Mouse (Mus musculus) layer of hippocampus, postnatal 25 days (tissue): ENCODE measurements around the gene Shisa4. TPM values are rescaled to one million over a fixed set of nuclear protein-coding genes. Genes with fewer than 3 reads are reported as not detected.

Experiments
- DNase-seq, 2 experiments: peaks; one replicate each; pipeline ENCODE4 v3.0.0; 2022; ENCODE audit warnings: mixed read lengths in 2 of 2, low spot score in 1 of 2; ENCODE audit errors: extremely low spot score in 1 of 2
- total RNA-seq, 2 experiments: library from RNA; stranded (reverse); gene quantifications; 2 replicates each; pipeline ENCODE4 v1.2.3; 2021

Gene Shisa4
- total RNA-seq, 2 experiments from 2014 or later: 137 to 140 TPM

DNA sequence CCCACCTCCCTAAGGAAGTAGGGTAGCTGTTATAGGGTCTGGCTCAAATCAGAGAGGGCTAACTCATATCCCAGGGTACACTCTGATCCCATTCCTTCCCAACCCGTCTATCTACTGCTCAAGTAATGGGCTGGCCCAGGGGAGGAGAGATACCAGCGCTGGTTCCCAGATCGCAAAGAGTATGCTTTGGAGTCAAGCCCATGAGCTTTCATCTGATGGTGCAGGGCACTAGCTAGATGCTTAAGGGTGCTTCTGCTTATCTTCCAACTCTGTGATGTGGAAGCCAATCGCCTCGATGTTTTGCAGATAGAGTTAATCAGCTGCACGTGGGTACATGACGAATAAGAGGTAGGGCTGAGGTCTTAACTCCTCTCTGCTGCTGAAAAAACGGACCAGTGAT lies 7.4 kb downstream of the Shisa4 start:
- no peak for DNase-seq

DNA sequence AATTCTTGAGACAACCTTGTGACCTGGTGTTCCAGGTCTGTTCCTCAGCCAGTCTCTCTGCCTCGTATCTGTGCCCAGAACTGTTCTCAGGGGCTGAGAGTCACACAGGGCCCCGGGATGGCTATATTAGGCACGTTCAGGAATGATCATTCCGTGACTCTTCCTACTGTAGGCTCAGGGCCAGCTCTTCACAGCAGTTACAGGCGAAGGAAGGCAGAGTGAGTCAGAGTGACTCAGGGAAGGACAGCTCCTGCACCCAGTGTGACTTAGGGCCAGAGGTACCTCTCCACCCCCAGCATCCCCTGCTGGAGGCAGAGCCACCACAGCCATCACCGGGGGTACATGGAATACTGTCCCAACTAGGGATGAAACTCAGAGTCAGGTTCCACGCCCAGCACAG lies 8.0 kb downstream of the Shisa4 start:
- no peak for DNase-seq

GRCm38 (mm10) chr1:135366380-135366779 lies 8.7 kb downstream of the Shisa4 start:
- DNase-seq: no peak

GRCm38 (mm10) chr1:135363446-135363845 lies 11.6 kb downstream of the Shisa4 start:
- DNase-seq: no peak

DNA sequence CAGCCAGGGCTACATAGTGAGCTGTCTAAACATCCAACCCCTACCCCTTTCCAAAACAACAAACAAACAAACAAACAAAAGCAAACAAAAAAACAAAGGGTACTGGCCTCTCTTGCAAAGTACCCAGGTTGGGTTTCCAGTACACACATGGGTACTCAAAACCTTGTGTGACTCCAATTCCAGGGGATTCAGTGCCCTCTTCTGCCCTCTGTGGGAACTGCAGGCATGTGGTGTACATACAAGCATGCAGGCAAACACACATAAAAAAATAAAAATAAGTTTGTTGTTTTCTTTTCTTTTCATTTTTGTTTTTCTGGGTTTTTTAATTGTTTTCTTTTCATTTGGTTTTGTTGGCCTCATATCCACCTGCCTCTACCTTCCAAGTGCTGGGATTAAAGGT lies 12.9 kb downstream of the Shisa4 start:
- no peak for DNase-seq

DNA sequence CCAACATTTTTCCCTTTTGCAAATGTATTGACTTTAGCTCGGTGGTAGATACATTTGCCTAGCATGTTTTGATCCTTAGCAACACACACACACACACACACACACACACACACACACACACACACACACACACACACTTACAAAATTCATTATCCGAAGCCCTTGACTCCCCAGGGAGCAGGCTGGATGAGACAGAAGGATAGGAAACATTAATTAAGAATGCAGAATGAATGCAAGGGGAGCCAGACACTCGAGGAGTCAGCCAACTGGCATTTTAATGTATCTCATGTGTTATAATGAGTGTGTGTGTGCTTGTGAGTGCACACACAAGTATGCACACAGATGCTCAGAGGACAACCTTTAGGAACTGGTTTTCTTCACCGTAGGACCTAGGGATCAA lies 13.5 kb downstream of the Shisa4 start:
- DNase-seq: no peak

- DNase-seq: no peak
Measured at GRCm38 (mm10) chr1:135359071-135359470, 16.0 kb downstream of the Shisa4 start.

- no peak for DNase-seq
Measured at GRCm38 (mm10) chr1:135351953-135352352, 23.1 kb downstream of the Shisa4 start.

GRCm38 (mm10) chr1:135347498-135348169 lies 27.4 kb downstream of the Shisa4 start:
- no peak for DNase-seq

DNA sequence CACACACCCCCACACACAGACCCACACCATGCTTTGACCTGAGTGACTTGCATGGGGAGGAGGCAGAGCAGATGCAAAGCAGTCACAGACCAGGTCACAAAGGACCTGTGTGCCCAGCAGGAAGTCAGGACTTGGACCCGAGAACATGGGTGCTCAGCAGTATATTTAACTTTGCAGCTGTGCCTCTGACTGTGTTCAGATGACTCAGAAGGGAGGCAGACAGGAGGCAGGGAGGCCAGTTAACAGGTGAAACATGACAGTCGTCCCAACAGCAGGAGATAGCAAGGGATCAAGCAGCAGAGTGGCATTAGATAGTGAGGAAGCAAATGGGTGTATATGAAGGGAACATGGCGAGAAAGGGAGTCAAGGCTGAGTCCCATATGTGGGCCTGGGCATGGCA lies 28.1 kb downstream of the Shisa4 start:
- no peak for DNase-seq

GRCm38 (mm10) chr1:135344026-135344425 lies 31.0 kb downstream of the Shisa4 start:
- no peak for DNase-seq

DNA sequence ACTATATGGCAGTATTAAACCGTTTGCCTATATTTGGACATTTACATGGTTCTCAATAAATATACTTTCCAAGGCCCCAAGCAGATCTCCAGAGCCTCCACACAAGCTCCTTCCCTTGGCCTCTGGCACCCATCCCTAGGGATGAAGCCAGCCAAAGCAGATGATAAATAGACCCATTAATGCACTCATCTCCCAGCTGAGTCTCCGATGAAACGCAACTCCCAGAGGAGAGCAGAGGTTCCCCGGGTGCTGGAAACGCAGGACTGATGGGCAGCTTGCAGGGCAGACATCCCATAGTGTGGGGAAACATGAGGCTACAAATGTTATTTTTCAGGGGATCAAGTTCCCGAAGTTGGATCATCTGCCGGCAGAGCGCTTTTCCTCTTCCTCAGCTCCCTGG lies 33.1 kb downstream of the Shisa4 start:
- no peak for DNase-seq

DNA sequence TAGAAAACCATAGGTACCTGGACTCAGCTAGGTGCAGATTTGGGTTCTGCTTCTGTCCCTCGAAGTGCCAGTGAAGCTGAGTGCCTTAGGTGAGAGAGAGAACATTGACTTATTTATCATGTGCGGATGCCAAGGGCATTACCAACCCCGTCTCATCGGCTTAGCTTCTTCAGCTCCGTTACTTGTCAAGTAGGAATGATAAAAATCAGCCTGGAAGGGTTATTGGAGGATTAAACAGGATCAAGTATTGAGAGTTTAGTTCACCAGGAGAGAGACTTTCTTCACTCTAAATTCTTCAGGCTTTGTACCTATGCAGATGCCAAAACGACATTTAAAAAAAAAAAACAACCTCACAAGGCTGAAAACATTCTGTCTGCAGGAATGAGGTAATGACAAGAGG lies 44.5 kb downstream of the Shisa4 start:
- no peak for DNase-seq

GRCm38 (mm10) chr1:135328368-135328767 lies 46.7 kb downstream of the Shisa4 start:
- no peak for DNase-seq

GRCm38 (mm10) chr1:135325934-135326333 lies 49.1 kb downstream of the Shisa4 start:
- no peak for DNase-seq

GRCm38 (mm10) chr1:135324571-135324970 lies 50.5 kb downstream of the Shisa4 start, which contains the start of gene Lmod1:
Gene Lmod1, plus strand, starts transcription at chr1:135324807.
- no peak for DNase-seq

DNA sequence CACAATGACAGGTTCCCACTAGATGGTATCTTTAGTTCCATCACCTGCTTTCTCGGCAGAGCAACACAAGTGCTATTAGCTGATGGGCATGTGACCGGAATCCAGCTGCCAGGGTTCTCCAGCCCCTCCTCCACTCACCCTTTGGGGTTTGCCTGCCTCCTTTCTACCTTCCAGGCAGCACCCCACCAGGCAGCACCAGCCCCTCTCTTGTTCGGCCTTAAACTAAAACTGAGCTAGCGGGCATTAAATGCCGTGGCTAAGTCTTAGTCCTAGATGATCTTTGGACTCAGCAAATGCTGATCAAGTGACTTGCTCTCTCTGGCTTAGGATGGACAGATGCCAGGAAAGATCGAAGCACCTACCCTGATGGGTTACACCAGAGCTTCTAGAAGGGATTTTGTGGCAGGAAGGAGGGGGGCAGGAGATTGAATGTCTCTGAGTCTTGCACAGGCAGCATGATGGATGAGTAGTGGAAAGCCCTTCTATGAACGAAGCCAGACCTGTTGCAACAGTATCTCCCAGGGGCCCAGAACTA lies 51.6 kb downstream of the Shisa4 start:
- DNase-seq: no peak

Other genes starting within 250 kb of the Shisa4 start
- under 1 TPM in 1 of 2 experiments, not detected in 1; 0.12 TPM for gene Ptpn7, start 242.5 kb downstream of the Shisa4 start, total RNA-seq
- 100 to 1,000 TPM; 259 to 264 TPM for gene Arl8a, start 228.4 kb downstream of the Shisa4 start, total RNA-seq
- gene Gpr37l1, start 207.6 kb downstream of the Shisa4 start, total RNA-seq: 100 to 1,000 TPM; 226 to 229 TPM
- not detected for gene Elf3, start 116.7 kb downstream of the Shisa4 start, total RNA-seq
- gene Rnpep, start 91.2 kb downstream of the Shisa4 start, total RNA-seq: 10 to 100 TPM; 51.3 to 57.3 TPM
- 100 to 1,000 TPM; 151 to 176 TPM for gene Timm17a, start 61.5 kb downstream of the Shisa4 start, total RNA-seq
- gene Lmod1, start 50.4 kb downstream of the Shisa4 start, total RNA-seq: under 1 TPM; 0.56 to 0.64 TPM
- 100 to 1,000 TPM; 138 to 148 TPM for gene Ipo9, start 55.3 kb upstream of the Shisa4 start, total RNA-seq
- 10 to 100 TPM; 64.2 to 96.4 TPM for gene Nav1, start 232.1 kb upstream of the Shisa4 start, total RNA-seq